Mouse (Mus musculus) thymus, adult 2 months (tissue): ENCODE measurements around the gene Gm572. TPM values are rescaled to one million over a fixed set of nuclear protein-coding genes. Genes with fewer than 3 reads are reported as not detected.

Experiments used
- DNase-seq: peaks from one replicate; pipeline ENCODE4 v3.0.0; 2021
- H3K27ac ChIP-seq: fragments of 200-500 bp; 2 replicates; pipeline ENCODE4 v1.5.1; 2012; ENCODE audit warnings: low read length, control low read depth; ENCODE audit not compliant: control insufficient read depth, insufficient read depth
- H3K27me3 ChIP-seq: fragments of 200-500 bp; 2 replicates; pipeline ENCODE4 v1.6.1; 2012; ENCODE audit warnings: mild to moderate bottlenecking, low read length, moderate library complexity, mixed read lengths; ENCODE audit not compliant: control insufficient read depth, insufficient read depth
- H3K36me3 ChIP-seq: fragments of 200-500 bp; 2 replicates; pipeline ENCODE4 v1.6.1; 2012; ENCODE audit warnings: mild to moderate bottlenecking, low read length, moderate library complexity; ENCODE audit not compliant: control insufficient read depth, insufficient read depth
- H3K4me1 ChIP-seq: fragments of 200-500 bp; replicated peaks from 2 replicates; pipeline ENCODE4 v1.6.1; 2012; ENCODE audit warnings: low read length; ENCODE audit not compliant: control insufficient read depth, insufficient read depth
- H3K4me3 ChIP-seq: fragments of 200-500 bp; 2 replicates; pipeline ENCODE4 v1.5.1; 2012; ENCODE audit warnings: mild to moderate bottlenecking, low read length, control low read depth, moderate library complexity; ENCODE audit not compliant: control insufficient read depth, insufficient read depth
- CTCF ChIP-seq: fragments of 200-500 bp; IDR thresholded peaks from 2 replicates; pipeline ENCODE4 v1.5.1; 2012; ENCODE audit warnings: mild to moderate bottlenecking, control low read depth, low read length, moderate library complexity, borderline replicate concordance; ENCODE audit not compliant: control insufficient read depth, poor library complexity, insufficient read depth; ENCODE audit errors: extremely low read depth
- POLR2A ChIP-seq: fragments of 200-500 bp; IDR thresholded peaks from 2 replicates; pipeline ENCODE4 v1.6.1; 2012; ENCODE audit warnings: mild to moderate bottlenecking, low read length, control low read depth, moderate library complexity; ENCODE audit not compliant: control insufficient read depth, poor library complexity, insufficient read depth; ENCODE audit errors: extremely low read depth
- WGBS: fragments of 180-500 bp; shearing (Covaris S2); methylation state at CpG from one replicate; pipeline ENCODE4 v1.1.7; 2018; 5-methylcytosine and 5-hydroxymethylcytosine counted together
- polyA plus RNA-seq: library from polyadenylated mRNA; depleted of rRNA; stranded (reverse); fragments of >200 nt; gene quantifications from 2 replicates; pipeline ENCODE4 v1.2.3, GENCODE M21; 2012

Gm572 gene
- polyA plus RNA-seq, 1 experiment, result 0.31 TPM

- no peaks in the 10 kb centered on the region for H3K27me3 ChIP-seq
- no peaks in the 10 kb centered on the region for H3K36me3 ChIP-seq
- no peak for TF ChIP-seq POLR2A
- no peak for TF ChIP-seq CTCF
- no peak overlapping the region for H3K27ac ChIP-seq
- 77% methylated on average over 4 of the region's 4 CpGs for WGBS
- H3K4me1 ChIP-seq, result no peaks in the 10 kb centered on the region
- no peak overlapping the region for H3K4me3 ChIP-seq
- no peak for DNase-seq
Measured at GRCm38 (mm10) chr4:148601871-148602270, 41.2 kb upstream of the Gm572 start.

GRCm38 (mm10) chr4:148602357-148603120, 40.6 kb upstream of the Gm572 start, which contains the start of gene Masp2:
Gene Masp2 (plus strand): TSS chr4:148602554.
- no peaks in the 10 kb centered on the region for H3K36me3 ChIP-seq
- no peaks in the 10 kb centered on the region for H3K27me3 ChIP-seq
- TF ChIP-seq CTCF, result no peak
- no peak for DNase-seq
- H3K4me1 ChIP-seq, result no peaks in the 10 kb centered on the region
- H3K27ac ChIP-seq, result no peak within 1 kb of the TSS
- no peak within 1 kb of the TSS for H3K4me3 ChIP-seq
- WGBS, result 88% methylated on average over 14 of the region's 14 CpGs

- no peak for DNase-seq
- no peaks in the 10 kb centered on the region for H3K4me1 ChIP-seq
- H3K36me3 ChIP-seq, result no peaks in the 10 kb centered on the region
- no peaks in the 10 kb centered on the region for H3K27me3 ChIP-seq
- H3K27ac ChIP-seq, result no peak overlapping the region
- 93% methylated on average over 10 of the region's 10 CpGs for WGBS
- TF ChIP-seq CTCF (no peak), POLR2A (no peak)
- H3K4me3 ChIP-seq, result no peak overlapping the region
Measured at GRCm38 (mm10) chr4:148603376-148604139, 39.6 kb upstream of the Gm572 start.

- TF ChIP-seq CTCF (no peak), POLR2A (no peak)
- H3K36me3 ChIP-seq, result no peaks in the 10 kb centered on the region
- no peak for DNase-seq
- H3K4me3 ChIP-seq, result no peak overlapping the region
- no peaks in the 10 kb centered on the region for H3K4me1 ChIP-seq
- 86% methylated on average over 7 of the region's 7 CpGs for WGBS
- no peaks in the 10 kb centered on the region for H3K27me3 ChIP-seq
- no peak overlapping the region for H3K27ac ChIP-seq
Measured at GRCm38 (mm10) chr4:148604141-148604540, 39.0 kb upstream of the Gm572 start.

GRCm38 (mm10) chr4:148604541-148605165, 38.5 kb upstream of the Gm572 start:
- Histone ChIP-seq H3K4me1 (no peaks in the 10 kb centered on the region), H3K36me3 (no peaks in the 10 kb centered on the region), H3K4me3 (no peak overlapping the region), H3K27me3 (no peaks in the 10 kb centered on the region), H3K27ac (no peak overlapping the region)
- WGBS, result 95% methylated on average over 3 of the region's 3 CpGs
- DNase-seq, result peak; percentile 76
- TF ChIP-seq POLR2A, result no peak
- peak; percentile 73; the same call in 1 of the 2 replicates for TF ChIP-seq CTCF

GRCm38 (mm10) chr4:148607758-148608157, 35.4 kb upstream of the Gm572 start:
- H3K27ac ChIP-seq, result no peak overlapping the region
- peak; percentile 57; the same call in 1 of the 2 replicates for TF ChIP-seq CTCF
- no peak for TF ChIP-seq POLR2A
- peak; percentile 84 for DNase-seq

More at GRCm38 (mm10) chr4:148607758-148608157, 35.4 kb upstream of the Gm572 start:
- H3K27me3 ChIP-seq, result no peaks in the 10 kb centered on the region
- no peak overlapping the region for H3K4me3 ChIP-seq
- H3K36me3 ChIP-seq, result no peaks in the 10 kb centered on the region
- no peaks in the 10 kb centered on the region for H3K4me1 ChIP-seq
- 15% methylated on average over 5 of the region's 5 CpGs for WGBS
